Mouse (Mus musculus) cortical plate, adult 2 months (tissue): ENCODE data around the gene Sgpl1.

Experiments used
- CTCF ChIP-seq: fragments of 200-500 bp; IDR thresholded peaks from 2 replicates; pipeline ENCODE4 v1.5.1; 2011; ENCODE audit warnings: mild to moderate bottlenecking, control low read depth, low read length; ENCODE audit not compliant: insufficient read depth; ENCODE audit errors: extremely low read depth
- POLR2A ChIP-seq: fragments of 200-500 bp; IDR thresholded peaks from 2 replicates; pipeline ENCODE4 v1.6.1; 2011; ENCODE audit warnings: mild to moderate bottlenecking, low read length, control low read depth; ENCODE audit not compliant: insufficient read depth; ENCODE audit errors: extremely low read depth

GRCm38 (mm10) chr10:61168393-61168792 is 20.9 kb upstream of the Sgpl1 start:
- no peak for TF ChIP-seq CTCF
- no peak for TF ChIP-seq POLR2A
